Comparison of ENCODE assay signal across 22 mouse cellular contexts in the genomic region with DNA sequence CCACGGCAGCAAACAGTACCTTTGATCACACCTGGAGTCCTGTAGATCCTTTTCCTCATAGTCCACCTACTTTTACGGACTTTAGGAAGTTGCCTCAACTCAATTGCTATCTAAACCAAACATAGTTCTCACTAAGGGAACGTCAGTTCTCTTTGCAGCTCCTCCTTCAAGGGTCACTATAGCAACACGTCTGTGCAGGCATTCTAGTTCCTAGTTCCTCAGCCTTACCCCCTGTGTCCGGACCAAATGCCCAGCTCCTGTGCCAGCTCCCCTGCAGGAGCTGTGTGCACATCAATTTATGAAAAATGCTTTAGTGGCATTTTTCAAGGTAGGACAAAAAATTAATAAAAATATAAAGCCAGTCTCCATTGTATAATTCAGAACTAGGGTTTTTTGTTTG.
DNase-seq lines count a peak whose midpoint lies in the region; ATAC-seq and TF ChIP-seq lines count a peak whose summit lies in the region.
"Had no signal": no experiment of that assay in that cellular context is flagged by ENCODE, and none has a peak within 500 bp of the region (broad histone marks: within the 10 kb centered on the region; RNA-seq: fewer than 3 reads in every experiment).

No protein-coding gene starts in this region.

- ATAC-seq in megakaryocyte, adult 5-6 weeks (ENCODE audit: poor library complexity, severe bottlenecking) = peak; percentile 63
- no peak for ATAC-seq in erythroid progenitor cell, adult 5-6 weeks (replicated peaks; ENCODE audit: low FRiP score, poor library complexity, severe bottlenecking)
- ATAC-seq: forebrain, embryonic 14.5 days had no signal

- TF ChIP-seq CTCF in brain, embryonic 14.5 days (IDR thresholded peaks at IDR 0.05; ENCODE audit: borderline replicate concordance, extremely low read depth, insufficient read depth, insufficient read length) = no peak
- no peak for TF ChIP-seq CTCF in layer of hippocampus, adult 2 months (conservative IDR thresholded peaks at IDR 0.05)

- no peak overlapping the region for H3K4me3 ChIP-seq in layer of hippocampus, adult 2 months
- H3K4me3 ChIP-seq: heart, embryonic 15.5 days; left cerebral cortex, adult 2 months; limb, embryonic 10.5 days; liver, embryonic 15.5 days; lung, embryonic 15.5 days had no signal

- no peak overlapping the region for H3K27ac ChIP-seq in layer of hippocampus, adult 2 months
- H3K27ac ChIP-seq: heart, embryonic 15.5 days; left cerebral cortex, adult 2 months; limb, embryonic 10.5 days; liver, embryonic 15.5 days; lung, embryonic 15.5 days had no signal

- peak; percentile 8 for DNase-seq in brain, embryonic 14.5 days (ENCODE audit: low read depth)
- DNase-seq in cerebellum, adult 11 months = peak; percentile 84
- DNase-seq in cerebellum, adult 9-11 months = peak; percentile 95
- DNase-seq in layer of hippocampus, adult 2 months (ENCODE audit: low spot score in 2 of 2) = no peak
- DNase-seq in right cerebral cortex, postnatal 10 days (ENCODE audit: low spot score in 2 of 2) = no peak
- DNase-seq: adrenal gland, adult 2 months; heart, postnatal 4 days; kidney, adult 11 months; kidney, postnatal 4 days; layer of hippocampus, adult 9-11 months; liver; lung, postnatal 4 days; right cerebral cortex, postnatal 25 days; spleen, adult 18-20 months had no signal

- no peak for TF ChIP-seq POLR2A in brain, embryonic 14.5 days (IDR thresholded peaks at IDR 0.05; ENCODE audit: borderline replicate concordance, extremely low read depth, insufficient read depth, insufficient read length, poor library complexity, severe bottlenecking)

Comparison
In these comparisons a context has a peak if more than half of its experiments do, and no peak if none do; other contexts are left out.
1. DNase-seq: peak in brain, embryonic 14.5 days (single experiment), cerebellum, adult 11 months (single experiment) and cerebellum, adult 9-11 months (single experiment); none in layer of hippocampus, adult 2 months (0 of 2) and right cerebral cortex, postnatal 10 days (0 of 2).